Mouse (Mus musculus) stomach, embryonic 14.5 days (tissue): ENCODE results near the gene Tarsl2. TPM values are rescaled to one million over a fixed set of nuclear protein-coding genes. Genes with fewer than 3 reads are reported as not detected.

ENCODE experiments used
- ATAC-seq: fragments of 200-750 bp; cut with Nextera tagmentation; 2 replicates; pipeline ENCODE4 v1.8.0; 2017; ENCODE audit warnings: low read depth, moderate TSS enrichment; ENCODE audit not compliant: insufficient number of reproducible peaks, insufficient read depth, low FRiP score
- H3K27ac ChIP-seq: fragments of 300-500 bp; sonication (generic); 2 replicates; pipeline ENCODE4 v1.5.1; 2014; ENCODE audit warnings: mild to moderate bottlenecking, low read length, moderate library complexity, mixed read lengths
- H3K27me3 ChIP-seq: fragments of 300-500 bp; sonication (generic); 2 replicates; pipeline ENCODE4 v1.6.1; 2014; ENCODE audit warnings: low read length, control low read depth, mixed read lengths; ENCODE audit not compliant: control insufficient read depth, insufficient read depth
- H3K36me3 ChIP-seq: fragments of 300-500 bp; sonication (generic); 2 replicates; pipeline ENCODE4 v1.6.1; 2014; ENCODE audit warnings: mild to moderate bottlenecking, control low read depth, low read length, moderate library complexity, mixed read lengths; ENCODE audit not compliant: control insufficient read depth, insufficient read depth
- H3K4me1 ChIP-seq: fragments of 300-500 bp; sonication (generic); 2 replicates; pipeline ENCODE4 v1.6.1; 2014; ENCODE audit warnings: low read length, control low read depth, mixed read lengths; ENCODE audit not compliant: control insufficient read depth, insufficient read depth
- H3K4me2 ChIP-seq: fragments of 300-500 bp; sonication (generic); replicated peaks from 2 replicates; pipeline ENCODE4 v1.6.1; 2014; ENCODE audit warnings: low read depth, low read length, control low read depth
- H3K4me3 ChIP-seq: fragments of 300-500 bp; sonication (generic); 2 replicates; pipeline ENCODE4 v1.5.1; 2014; ENCODE audit warnings: low read depth, low read length, control low read depth
- H3K9ac ChIP-seq: fragments of 300-500 bp; sonication (generic); replicated peaks from 2 replicates; pipeline ENCODE4 v1.6.1; 2014; ENCODE audit warnings: low read depth, mild to moderate bottlenecking, control low read depth, low read length, moderate library complexity, mixed read lengths
- H3K9me3 ChIP-seq: fragments of 300-500 bp; sonication (generic); 2 replicates; pipeline ENCODE4 v1.6.1; 2016; ENCODE audit warnings: low read depth, low read length, control low read depth; ENCODE audit not compliant: control insufficient read depth
- WGBS: fragments of 180-500 bp; shearing (Covaris S2); extraction: QIAGEN DNeasy Blood & Tissue Kit; methylation state at CpG from one replicate; pipeline ENCODE4 v1.1.7; 2014; 5-methylcytosine and 5-hydroxymethylcytosine counted together
- polyA plus RNA-seq: library from polyadenylated mRNA; unstranded; fragments of >200 nt; fragmentation: Nextera tagmentation; extraction: Ambion mirVana; gene quantifications from 2 replicates; pipeline ENCODE4 v1.2.1, GENCODE M21; 2014

Tarsl2 gene
- polyA plus RNA-seq, 1 experiment from 2014 or later = 9.1 TPM

DNA sequence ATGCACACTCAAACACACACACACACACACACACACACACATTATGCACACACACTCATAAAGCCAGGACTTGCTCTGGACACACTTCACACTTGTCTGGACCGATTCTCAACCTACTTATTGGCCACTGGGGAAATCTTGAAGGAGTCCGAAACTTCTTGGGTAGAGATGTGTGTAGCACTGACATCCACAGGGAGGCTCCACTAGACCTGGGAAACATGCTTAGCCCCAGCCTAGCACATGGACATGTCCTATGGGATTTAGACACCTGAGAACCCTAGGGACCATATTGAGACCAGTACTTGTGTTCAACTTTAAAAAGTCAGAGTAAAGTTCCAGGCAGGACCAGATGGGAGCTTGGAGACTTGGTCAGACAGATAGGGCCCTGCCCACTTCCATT is 89.3 kb downstream of the Tarsl2 start:
- Histone ChIP-seq H3K4me2 (no peak overlapping the region), H3K9me3 (no peaks in the 10 kb centered on the region), H3K9ac (no peak overlapping the region), H3K36me3 (no peaks in the 10 kb centered on the region), H3K4me3 (no peak overlapping the region), H3K4me1 (0 out of 2 replicates have a peak, but pooled peaks cover 2% of the 10 kb centered on the region), H3K27me3 (no peaks in the 10 kb centered on the region), H3K27ac (no peak overlapping the region)
- 69% methylated on average over 2 of the region's 2 CpGs for WGBS
- ATAC-seq = peak; percentile 59; the same call in 1 of the 2 replicates

DNA sequence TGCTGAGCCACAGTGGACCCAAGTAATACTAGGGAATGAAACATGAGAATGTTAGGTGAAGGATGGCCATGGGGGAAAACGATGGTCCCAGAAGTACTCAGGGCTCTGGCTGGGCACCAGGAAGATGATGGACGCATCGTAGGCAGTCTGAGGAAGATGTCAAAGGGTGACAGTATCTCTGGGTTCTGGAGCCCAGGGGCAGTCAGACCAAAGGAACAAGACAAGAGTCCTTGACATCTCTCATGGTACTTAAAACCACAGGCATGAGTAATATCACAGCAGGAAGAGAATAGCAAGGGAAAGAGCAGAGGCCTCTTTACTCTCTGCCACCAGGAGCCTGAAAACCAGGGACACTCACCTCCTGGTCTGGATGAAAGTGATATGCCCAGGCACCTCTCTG is 90.6 kb downstream of the Tarsl2 start:
- Histone ChIP-seq H3K27ac (no peak overlapping the region), H3K4me2 (no peak overlapping the region), H3K9ac (no peak overlapping the region), H3K4me1 (0 out of 2 replicates have a peak, but pooled peaks cover 2% of the 10 kb centered on the region), H3K27me3 (no peaks in the 10 kb centered on the region), H3K4me3 (no peak overlapping the region), H3K36me3 (no peaks in the 10 kb centered on the region), H3K9me3 (no peaks in the 10 kb centered on the region)
- no peak for ATAC-seq
- 82% methylated on average over 3 of the region's 3 CpGs for WGBS

DNA sequence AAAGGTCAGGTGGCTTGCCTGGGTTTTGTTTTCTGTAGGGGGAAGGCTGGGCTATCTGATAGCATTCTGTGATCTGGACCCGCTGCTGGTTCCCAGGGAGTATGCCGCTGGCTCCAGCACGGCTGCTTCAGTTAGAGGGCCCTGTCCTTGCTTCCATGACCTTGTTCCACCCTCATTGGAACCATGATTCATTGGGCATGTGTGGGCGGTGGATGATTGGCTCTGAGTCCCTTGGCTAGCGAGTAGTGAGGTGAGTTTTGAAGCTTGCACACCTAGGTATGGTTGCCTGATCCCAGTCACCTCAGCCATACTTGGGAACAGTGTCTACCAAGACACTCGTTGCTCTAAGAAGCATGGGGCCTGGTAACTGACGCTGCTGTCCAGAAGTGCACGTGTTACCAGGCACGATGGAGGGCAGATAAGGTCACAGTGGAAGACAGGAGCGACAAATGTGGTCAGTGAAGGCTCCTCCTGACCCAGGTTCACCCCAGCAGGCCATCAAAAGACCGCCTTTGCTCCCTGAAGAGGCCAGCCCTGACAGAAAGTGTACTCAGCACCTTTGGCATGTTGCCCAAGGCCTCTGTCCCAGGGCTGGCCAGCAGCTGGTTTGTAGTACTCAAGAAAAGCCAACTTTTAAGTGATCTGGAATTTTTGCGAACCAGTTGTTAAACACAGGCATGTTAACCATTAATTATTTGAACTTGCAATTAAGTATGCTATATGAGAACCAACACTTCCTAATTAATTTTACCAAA is 92.8 kb downstream of the Tarsl2 start:
- no peak overlapping the region for H3K4me2 ChIP-seq
- H3K27me3 ChIP-seq = no peaks in the 10 kb centered on the region
- no peaks in the 10 kb centered on the region for H3K9me3 ChIP-seq
- H3K4me1 ChIP-seq = 0 out of 2 replicates have a peak, but pooled peaks cover 2% of the 10 kb centered on the region
- no peak overlapping the region for H3K27ac ChIP-seq
- H3K36me3 ChIP-seq = no peaks in the 10 kb centered on the region
- 50% methylated on average over 12 of the region's 12 CpGs for WGBS
- H3K4me3 ChIP-seq = no peak overlapping the region
- H3K9ac ChIP-seq = no peak overlapping the region
- ATAC-seq = peak; percentile 37; the same call in 1 of the 2 replicates

Other genes starting within 250 kb of the Tarsl2 start
- gene Tjp1, start 117.1 kb upstream of the Tarsl2 start, polyA plus RNA-seq = 13.4 and 16.8 TPM in 2 replicates
- gene Tm2d3, start 46.3 kb downstream of the Tarsl2 start, polyA plus RNA-seq = 94.8 and 98.5 TPM in 2 replicates
- gene Pcsk6, start 216.8 kb downstream of the Tarsl2 start, polyA plus RNA-seq = 4.3 and 4.9 TPM in 2 replicates